Mouse (Mus musculus) stomach, postnatal 0 days (tissue): Measurements from ENCODE around the gene Tapbpl. TPM values are rescaled to one million over a fixed set of nuclear protein-coding genes. Genes with fewer than 3 reads are reported as not detected.
"Not testable (repeated sequence)": the region's sequence is repeated elsewhere in the genome, so short reads cannot be mapped to it uniquely, and the experiment has no call there.

Source experiments
- ATAC-seq: fragments of 200-750 bp; cut with Nextera tagmentation; 2 replicates; pipeline ENCODE4 v1.8.0; 2017; ENCODE audit not compliant: low FRiP score, low TSS enrichment
- DNase-seq: peaks from one replicate; pipeline ENCODE4 v3.0.0-alpha.2; 2016; ENCODE audit warnings: low spot score
- H3K27ac ChIP-seq: fragments of 300-500 bp; sonication (generic); replicated peaks from 2 replicates; pipeline ENCODE4 v1.5.1; 2014; ENCODE audit warnings: mild to moderate bottlenecking, control low read depth
- H3K27me3 ChIP-seq: fragments of 300-500 bp; sonication (generic); 2 replicates; pipeline ENCODE4 v1.6.1; 2014; ENCODE audit warnings: low read length; ENCODE audit not compliant: control insufficient read depth, insufficient read depth
- H3K36me3 ChIP-seq: fragments of 300-500 bp; sonication (generic); 2 replicates; pipeline ENCODE4 v1.6.1; 2014; ENCODE audit warnings: low read length, mixed read lengths; ENCODE audit not compliant: control insufficient read depth, insufficient read depth
- H3K4me1 ChIP-seq: fragments of 300-500 bp; sonication (generic); replicated peaks from 2 replicates; pipeline ENCODE4 v1.6.1; 2014; ENCODE audit warnings: antibody characterized with exemption; ENCODE audit not compliant: control insufficient read depth, insufficient read depth
- H3K4me2 ChIP-seq: fragments of 300-500 bp; sonication (generic); replicated peaks from 2 replicates; pipeline ENCODE4 v1.6.1; 2014; ENCODE audit warnings: low read depth, mild to moderate bottlenecking, control low read depth, moderate library complexity
- H3K4me3 ChIP-seq: fragments of 300-500 bp; sonication (generic); 2 replicates; pipeline ENCODE4 v1.5.1; 2014; ENCODE audit warnings: low read depth, low read length, control low read depth
- H3K9ac ChIP-seq: fragments of 300-500 bp; sonication (generic); 2 replicates; pipeline ENCODE4 v1.6.1; 2014; ENCODE audit warnings: mild to moderate bottlenecking, low read length, control low read depth, mixed read lengths
- H3K9me3 ChIP-seq: fragments of 300-500 bp; sonication (generic); 2 replicates; pipeline ENCODE4 v1.6.1; 2016; ENCODE audit warnings: low read length; ENCODE audit not compliant: control insufficient read depth
- CTCF ChIP-seq: IDR thresholded peaks from 2 replicates; pipeline ENCODE4 v1.5.1; 2016; ENCODE audit warnings: antibody characterized with exemption, low read depth, mild to moderate bottlenecking, moderate library complexity
- EP300 ChIP-seq: optimal IDR thresholded peaks from 2 replicates; pipeline ENCODE3; 2016; ENCODE audit warnings: antibody characterized with exemption
- WGBS: fragments of 180-500 bp; shearing (Covaris S2); extraction: QIAGEN DNeasy Blood & Tissue Kit; methylation state at CpG from one replicate; pipeline ENCODE4 v1.1.7; 2014; 5-methylcytosine and 5-hydroxymethylcytosine counted together
- polyA plus RNA-seq: library from polyadenylated mRNA; unstranded; fragments of >200 nt; fragmentation: Nextera tagmentation; extraction: Ambion mirVana; gene quantifications from 2 replicates; pipeline ENCODE4 v1.2.1, GENCODE M21; 2015

The Tapbpl gene
- polyA plus RNA-seq, 1 experiment from 2014 or later, result 8.6 TPM

GRCm38 (mm10) chr6:125268799-125269198 is 37.1 kb upstream of the Tapbpl start:
- Histone ChIP-seq H3K36me3 (no peaks in the 10 kb centered on the region), H3K27me3 (no peaks in the 10 kb centered on the region), H3K4me3 (no peak overlapping the region), H3K4me2 (no peak overlapping the region), H3K27ac (no peak overlapping the region), H3K9ac (no peak overlapping the region), H3K4me1 (no peaks in the 10 kb centered on the region), H3K9me3 (no peaks in the 10 kb centered on the region)
- DNase-seq (no peak), ATAC-seq (no peak)
- 46% methylated on average over 6 of the region's 6 CpGs for WGBS
- TF ChIP-seq CTCF (no peak), EP300 (no peak)

DNA sequence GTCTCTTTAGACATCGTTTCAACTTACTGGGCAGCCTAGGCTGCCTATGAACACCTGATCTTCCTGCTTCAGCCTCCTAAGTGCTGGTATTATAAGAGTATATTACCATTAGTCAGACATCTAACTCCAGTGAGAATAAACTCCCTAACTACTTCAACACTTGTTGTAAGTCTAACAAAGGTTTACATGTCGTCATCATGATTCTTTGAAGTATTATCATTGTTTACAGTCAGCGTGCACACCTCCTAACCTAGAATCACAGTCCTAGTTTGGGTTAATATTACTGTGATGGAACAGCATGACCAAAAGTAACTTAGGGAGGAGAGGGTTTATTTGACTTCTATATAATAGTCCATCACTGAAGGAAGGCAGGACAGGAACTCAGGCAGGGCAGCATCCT is 35.8 kb upstream of the Tapbpl start:
- Histone ChIP-seq H3K27me3 (no peaks in the 10 kb centered on the region), H3K27ac (no peak overlapping the region), H3K9me3 (no peaks in the 10 kb centered on the region), H3K4me1 (no peaks in the 10 kb centered on the region), H3K9ac (no peak overlapping the region), H3K4me2 (no peak overlapping the region), H3K36me3 (no peaks in the 10 kb centered on the region), H3K4me3 (no peak overlapping the region)
- ATAC-seq, result no peak
- no peak for DNase-seq
- WGBS, result 59% methylated on average over 3 of the region's 3 CpGs
- TF ChIP-seq CTCF (no peak), EP300 (no peak)

GRCm38 (mm10) chr6:125266600-125266999 is 34.9 kb upstream of the Tapbpl start:
- ATAC-seq, H3K9ac ChIP-seq: not testable (repeated sequence)

GRCm38 (mm10) chr6:125266091-125266490 is 34.4 kb upstream of the Tapbpl start:
- Histone ChIP-seq H3K36me3 (no peaks in the 10 kb centered on the region), H3K4me3 (no peak overlapping the region), H3K4me2 (no peak overlapping the region), H3K27ac (no peak overlapping the region), H3K27me3 (no peaks in the 10 kb centered on the region), H3K4me1 (no peaks in the 10 kb centered on the region), H3K9me3 (no peaks in the 10 kb centered on the region), H3K9ac (no peak overlapping the region)
- no peak for DNase-seq
- TF ChIP-seq CTCF (no peak), EP300 (no peak)
- 67% methylated on average over 13 of the region's 13 CpGs for WGBS
- no peak for ATAC-seq

More at GRCm38 (mm10) chr6:125266600-125266999, 34.9 kb upstream of the Tapbpl start:
- DNase-seq, H3K27me3 ChIP-seq, H3K27ac ChIP-seq, H3K4me3 ChIP-seq, H3K4me1 ChIP-seq, H3K4me2 ChIP-seq, H3K36me3 ChIP-seq, H3K9me3 ChIP-seq: not testable (repeated sequence)
- 59% methylated on average over 6 of the region's 6 CpGs for WGBS

- no peak overlapping the region for H3K4me2 ChIP-seq
- no peak overlapping the region for H3K4me3 ChIP-seq
- ATAC-seq (peak; percentile 83), DNase-seq (no peak)
- H3K9me3 ChIP-seq, result no peaks in the 10 kb centered on the region
- WGBS, result 35% methylated on average over 10 of the region's 10 CpGs
- no peaks in the 10 kb centered on the region for H3K36me3 ChIP-seq
- no peak overlapping the region for H3K9ac ChIP-seq
- H3K27ac ChIP-seq, result no peak overlapping the region
- no peaks in the 10 kb centered on the region for H3K27me3 ChIP-seq
- H3K4me1 ChIP-seq, result no peaks in the 10 kb centered on the region
- no peak for TF ChIP-seq EP300
- TF ChIP-seq CTCF, result no peak
These were observed 33.6 kb upstream of the Tapbpl start for GRCm38 (mm10) chr6:125265239-125265638.

DNA sequence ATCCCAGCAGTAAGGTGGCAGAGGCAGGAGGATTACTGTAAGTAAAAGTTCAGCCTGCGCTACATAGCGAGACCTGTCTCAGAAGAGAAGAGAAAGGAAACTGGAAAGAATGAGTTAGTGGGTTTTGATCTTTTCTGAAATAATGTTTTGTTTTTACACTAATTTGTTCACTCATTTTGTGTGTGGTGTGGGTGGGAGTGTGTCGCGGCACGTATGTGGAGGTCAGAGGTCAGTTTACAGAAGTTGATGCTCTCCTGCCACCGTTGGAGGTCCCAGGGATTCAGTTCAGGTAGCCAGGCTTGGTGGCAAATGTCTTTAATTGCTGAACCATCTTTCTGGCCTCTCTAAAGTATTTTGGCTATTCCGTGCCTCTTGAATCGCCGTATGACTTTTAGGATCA is 32.6 kb upstream of the Tapbpl start:
- Histone ChIP-seq H3K27me3 (no peaks in the 10 kb centered on the region), H3K4me2 (no peak overlapping the region), H3K36me3 (no peaks in the 10 kb centered on the region), H3K4me3 (no peak overlapping the region), H3K27ac (no peak overlapping the region), H3K9ac (no peak overlapping the region), H3K9me3 (no peaks in the 10 kb centered on the region), H3K4me1 (no peaks in the 10 kb centered on the region)
- 74% methylated on average over 9 of the region's 9 CpGs for WGBS
- ATAC-seq (no peak), DNase-seq (no peak)
- TF ChIP-seq EP300 (no peak), CTCF (no peak)
